Mouse (Mus musculus) heart, adult 18-20 months (tissue): ENCODE measurements at regions not wholly inside any gene's neighbourhood (a gene's known extent, or its start where the extent isn't known, plus 50 kb on each side); places are given as distances from the start of the nearest gene placed in this dataset.

Experiments used
- DNase-seq, 2 experiments: peaks; one replicate each; pipeline ENCODE4 v3.0.0; 2021 to 2022; ENCODE audit warnings: mixed read lengths in 1 of 2

- DNase-seq = no peak
Measured at GRCm38 (mm10) chr2:117399487-117399886, 56.7 kb upstream of the Rasgrp1 start.

GRCm38 (mm10) chr2:117403425-117404175 lies 60.8 kb upstream of the Rasgrp1 start:
- no peak for DNase-seq

- DNase-seq = peak; percentile 17 to 50
Measured at GRCm38 (mm10) chr2:117405453-117405852, 62.7 kb upstream of the Rasgrp1 start.

- no peak for DNase-seq
Measured at GRCm38 (mm10) chr2:117408241-117408640, 65.4 kb upstream of the Rasgrp1 start.

GRCm38 (mm10) chr2:117412045-117412606 lies 69.3 kb upstream of the Rasgrp1 start:
- peak; percentile 26 to 33 for DNase-seq

- no peak for DNase-seq
Measured at GRCm38 (mm10) chr2:117417229-117417970, 74.6 kb upstream of the Rasgrp1 start.

- no peak for DNase-seq
Measured at GRCm38 (mm10) chr2:117418121-117418615, 75.4 kb upstream of the Rasgrp1 start.

- DNase-seq = no peak
Measured at GRCm38 (mm10) chr2:117418711-117419110, 75.9 kb upstream of the Rasgrp1 start.

GRCm38 (mm10) chr2:117421376-117421775 lies 78.6 kb upstream of the Rasgrp1 start:
- no peak for DNase-seq

GRCm38 (mm10) chr2:117422756-117423155 lies 80.0 kb upstream of the Rasgrp1 start:
- DNase-seq = no peak

- no peak for DNase-seq
Measured at GRCm38 (mm10) chr2:117429205-117429604, 86.4 kb upstream of the Rasgrp1 start.

GRCm38 (mm10) chr2:117432010-117432409 lies 89.2 kb upstream of the Rasgrp1 start:
- no peak for DNase-seq

- no peak for DNase-seq
Measured at GRCm38 (mm10) chr2:117432923-117433322, 90.1 kb upstream of the Rasgrp1 start.

GRCm38 (mm10) chr2:117433482-117433881 lies 90.7 kb upstream of the Rasgrp1 start:
- no peak for DNase-seq

GRCm38 (mm10) chr2:117438079-117438478 lies 95.3 kb upstream of the Rasgrp1 start:
- DNase-seq = no peak

GRCm38 (mm10) chr2:117438586-117439371 lies 96.0 kb upstream of the Rasgrp1 start:
- DNase-seq = peak; percentile 52 to 76

GRCm38 (mm10) chr2:117439372-117440183 lies 96.8 kb upstream of the Rasgrp1 start:
- DNase-seq = no peak

GRCm38 (mm10) chr2:117440801-117441281 lies 98.0 kb upstream of the Rasgrp1 start:
- no peak for DNase-seq

- no peak for DNase-seq
Measured at GRCm38 (mm10) chr2:117442862-117443261, 100.1 kb upstream of the Rasgrp1 start.

GRCm38 (mm10) chr2:117444671-117445070 lies 101.9 kb upstream of the Rasgrp1 start:
- DNase-seq = peak in 1 of 2 experiments; percentile 19

GRCm38 (mm10) chr2:117446876-117447275 lies 104.1 kb upstream of the Rasgrp1 start:
- peak in 1 of 2 experiments; percentile 12 for DNase-seq
